Mouse (Mus musculus) cortical plate, adult 2 months (tissue): ENCODE measurements at regions not wholly inside any gene's neighbourhood (a gene's known extent, or its start where the extent isn't known, plus 50 kb on each side); places are given as distances from the start of the nearest gene placed in this dataset.
"Not testable (repeated sequence)": the region's sequence is repeated elsewhere in the genome, so short reads cannot be mapped to it uniquely, and the experiment has no call there.

Source experiments
- H3K27ac ChIP-seq: fragments of 200-500 bp; 2 replicates; pipeline ENCODE4 v1.5.1; 2012; ENCODE audit warnings: low read length, control low read depth, inconsistent platforms; ENCODE audit not compliant: insufficient read depth
- H3K4me1 ChIP-seq: fragments of 200-500 bp; 2 replicates; pipeline ENCODE4 v1.6.1; 2011; ENCODE audit warnings: low read length; ENCODE audit not compliant: control insufficient read depth, insufficient read depth
- H3K4me3 ChIP-seq: fragments of 200-500 bp; 2 replicates; pipeline ENCODE4 v1.5.1; 2011; ENCODE audit warnings: mild to moderate bottlenecking, low read length, control low read depth; ENCODE audit not compliant: insufficient read depth
- CTCF ChIP-seq: fragments of 200-500 bp; IDR thresholded peaks from 2 replicates; pipeline ENCODE4 v1.5.1; 2011; ENCODE audit warnings: mild to moderate bottlenecking, control low read depth, low read length; ENCODE audit not compliant: insufficient read depth; ENCODE audit errors: extremely low read depth
- POLR2A ChIP-seq: fragments of 200-500 bp; IDR thresholded peaks from 2 replicates; pipeline ENCODE4 v1.6.1; 2011; ENCODE audit warnings: mild to moderate bottlenecking, low read length, control low read depth; ENCODE audit not compliant: insufficient read depth; ENCODE audit errors: extremely low read depth

GRCm38 (mm10) chr1:157622156-157622555, 115.6 kb downstream of the Sec16b start:
- H3K27ac ChIP-seq, H3K4me3 ChIP-seq, H3K4me1 ChIP-seq: not testable (repeated sequence)

- Histone ChIP-seq H3K27ac (no peak overlapping the region), H3K4me3 (no peak overlapping the region), H3K4me1 (no peaks in the 10 kb centered on the region)
- no peak for TF ChIP-seq POLR2A
- no peak for TF ChIP-seq CTCF
Observed at GRCm38 (mm10) chr1:157632586-157632985, 126.1 kb downstream of the Sec16b start.

DNA sequence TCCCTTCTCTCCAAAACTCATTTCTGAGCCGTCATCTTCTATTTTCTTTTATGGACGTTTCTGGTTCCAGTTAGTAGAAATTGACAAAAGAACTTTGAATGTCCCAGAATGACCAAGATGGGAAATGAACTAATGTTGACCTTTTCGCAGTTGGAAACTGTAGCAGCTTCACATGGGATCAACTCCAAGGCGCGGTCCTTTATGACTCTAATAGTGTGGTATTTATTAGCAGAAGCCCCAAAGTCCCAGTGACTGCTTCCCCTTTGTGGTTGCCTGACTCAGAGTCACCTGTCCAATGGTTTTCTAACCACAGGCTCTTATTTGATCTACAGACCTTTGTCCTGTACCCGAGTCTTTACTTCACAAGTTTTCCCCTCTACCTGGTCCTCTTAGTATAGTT, 126.9 kb downstream of the Sec16b start:
- TF ChIP-seq CTCF, result no peak
- TF ChIP-seq POLR2A, result no peak
- Histone ChIP-seq H3K4me3 (no peak overlapping the region), H3K27ac (no peak overlapping the region), H3K4me1 (no peaks in the 10 kb centered on the region)

DNA sequence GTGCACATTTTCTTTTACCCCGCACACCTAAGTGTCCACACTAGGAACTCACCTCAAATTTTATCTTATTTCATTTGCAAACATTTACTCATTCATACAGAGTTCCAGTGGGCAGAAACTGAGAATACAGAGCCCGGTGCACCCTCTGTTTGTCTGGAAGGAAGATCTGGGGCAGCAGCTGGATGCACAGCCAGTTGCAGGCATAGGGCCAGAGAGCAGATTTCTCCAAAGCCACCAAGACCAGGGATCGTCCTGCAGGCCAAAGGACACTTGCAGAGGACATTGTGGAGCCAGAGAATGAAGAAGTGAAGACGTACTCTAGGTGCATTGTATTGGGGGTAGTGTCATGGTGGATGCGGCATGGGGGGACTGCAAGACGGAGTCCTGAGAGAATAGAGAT, 129.2 kb downstream of the Sec16b start:
- Histone ChIP-seq H3K4me3 (no peak overlapping the region), H3K4me1 (no peaks in the 10 kb centered on the region), H3K27ac (no peak overlapping the region)
- TF ChIP-seq CTCF (no peak), POLR2A (no peak)

DNA sequence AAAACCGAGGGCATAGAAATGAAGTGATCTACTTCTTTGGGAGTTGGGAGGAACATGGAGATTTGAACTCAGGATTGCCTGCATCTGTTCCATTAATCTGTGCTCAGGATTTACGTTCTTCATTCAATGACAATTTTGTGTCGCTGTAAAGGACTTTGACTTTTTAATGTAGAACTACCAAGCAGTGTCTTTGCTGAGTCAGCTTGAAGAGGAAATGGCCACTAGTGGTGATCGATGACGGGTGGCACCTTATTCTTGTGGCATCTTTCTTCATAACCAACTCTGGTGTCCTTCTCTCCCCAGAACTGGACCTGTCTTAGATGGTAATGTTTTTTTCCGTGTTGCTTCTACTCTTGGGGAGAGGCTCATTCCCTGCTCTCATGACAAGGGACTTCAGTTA, 137.0 kb downstream of the Sec16b start:
- Histone ChIP-seq H3K4me3 (no peak overlapping the region), H3K27ac (no peak overlapping the region), H3K4me1 (no peaks in the 10 kb centered on the region)
- no peak for TF ChIP-seq CTCF
- no peak for TF ChIP-seq POLR2A

DNA sequence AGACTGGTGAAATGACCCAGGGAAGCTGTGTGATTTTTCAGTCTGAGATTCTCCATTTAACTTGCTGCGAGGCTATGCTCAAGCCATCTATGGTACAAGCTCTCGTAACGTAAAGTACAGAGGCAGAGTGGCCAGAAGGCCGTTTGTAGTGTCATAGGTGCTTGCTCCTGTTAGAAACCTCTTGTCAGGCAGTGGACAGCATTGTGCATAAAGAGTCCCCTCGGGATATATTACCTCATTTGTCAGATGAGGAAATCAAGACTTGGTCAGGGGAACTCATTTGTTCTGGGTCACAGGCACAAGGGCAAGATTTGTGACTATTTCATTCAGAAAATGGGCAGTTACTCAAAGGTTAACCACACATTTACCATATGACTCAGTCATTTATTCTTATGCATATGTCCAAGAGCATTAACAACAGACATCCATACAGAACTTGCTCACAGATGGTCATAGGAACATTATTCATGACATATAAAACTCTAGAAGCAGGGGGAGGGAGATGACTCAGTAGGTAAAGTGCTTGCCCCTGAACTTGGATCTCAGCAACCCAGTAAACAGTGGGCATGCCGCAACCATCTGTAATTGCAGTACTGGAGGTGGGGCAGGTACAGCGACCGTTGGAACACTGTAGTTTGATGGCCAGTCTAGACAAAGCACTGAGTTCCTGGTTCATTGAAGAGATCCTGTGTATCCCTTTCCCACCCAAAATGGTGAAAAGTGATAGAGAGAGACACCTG, 139.3 kb downstream of the Sec16b start:
- Histone ChIP-seq H3K27ac (no peak overlapping the region), H3K4me3 (no peak overlapping the region), H3K4me1 (no peaks in the 10 kb centered on the region)
- no peak for TF ChIP-seq CTCF
- TF ChIP-seq POLR2A, result no peak

- TF ChIP-seq CTCF (no peak), POLR2A (no peak)
- H3K4me1 ChIP-seq, result peaks cover 4% of the 10 kb centered on the region; the same call in 1 of the 2 replicates
- no peak overlapping the region for H3K4me3 ChIP-seq
- peak overlapping the region; percentile 35; the same call in 1 of the 2 replicates for H3K27ac ChIP-seq
Observed at GRCm38 (mm10) chr1:157655446-157655845, 148.9 kb downstream of the Sec16b start.

DNA sequence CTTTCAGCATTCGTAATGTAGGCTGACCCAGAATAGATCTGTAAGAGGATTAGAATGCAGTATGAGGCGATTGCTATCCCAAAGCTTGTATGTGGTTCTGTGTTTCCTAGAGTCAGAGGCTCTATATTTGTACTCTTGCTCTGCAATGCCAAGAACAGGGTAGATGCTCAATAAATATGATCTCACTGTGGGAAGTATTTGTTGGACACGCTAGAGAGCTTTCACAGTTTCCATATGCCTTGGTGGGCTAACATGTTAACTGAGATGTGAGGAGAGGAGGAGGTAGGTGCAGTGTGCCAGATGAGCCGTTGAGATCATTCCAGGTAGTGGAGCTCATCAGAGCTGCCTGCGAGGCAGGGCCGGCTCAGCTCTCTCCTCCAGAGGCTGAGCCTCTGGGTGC, 163.1 kb downstream of the Sec16b start:
- TF ChIP-seq CTCF (no peak), POLR2A (no peak)
- no peak overlapping the region for H3K27ac ChIP-seq
- no peak overlapping the region for H3K4me3 ChIP-seq
- no peaks in the 10 kb centered on the region for H3K4me1 ChIP-seq

- Histone ChIP-seq H3K4me1 (no peaks in the 10 kb centered on the region), H3K4me3 (no peak overlapping the region), H3K27ac (no peak overlapping the region)
- TF ChIP-seq POLR2A, result no peak
- TF ChIP-seq CTCF, result no peak
Observed at GRCm38 (mm10) chr1:157684356-157684755, 177.8 kb downstream of the Sec16b start.

DNA sequence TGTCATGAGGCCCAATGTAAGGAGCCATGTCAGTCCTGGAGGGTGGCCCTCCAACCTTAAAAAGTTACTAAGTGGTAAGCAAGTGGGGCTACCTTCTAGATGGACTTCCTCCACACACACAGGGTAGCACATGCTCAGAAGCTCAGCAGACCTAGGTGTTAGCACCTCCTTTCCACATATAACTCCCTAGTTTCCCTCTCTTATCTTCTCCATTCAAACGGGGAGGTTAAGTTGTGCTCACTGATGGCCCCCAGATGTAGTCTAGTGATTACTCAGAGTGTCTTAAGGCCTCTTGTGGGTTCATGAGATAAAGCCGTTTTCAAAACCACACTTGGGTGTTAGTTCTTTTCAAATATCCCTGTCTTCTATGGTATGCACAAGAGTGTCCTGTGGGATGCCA, 188.7 kb downstream of the Sec16b start:
- H3K4me3 ChIP-seq, result no peak overlapping the region
- H3K27ac ChIP-seq, result no peak overlapping the region
- H3K4me1 ChIP-seq, result no peaks in the 10 kb centered on the region
- TF ChIP-seq POLR2A (no peak), CTCF (no peak)

- H3K4me1 ChIP-seq, result no peaks in the 10 kb centered on the region
- no peak overlapping the region for H3K4me3 ChIP-seq
- TF ChIP-seq CTCF (no peak), POLR2A (no peak)
- H3K27ac ChIP-seq, result no peak overlapping the region
Observed at GRCm38 (mm10) chr1:157703639-157704038, 197.1 kb downstream of the Sec16b start.

GRCm38 (mm10) chr1:157705364-157705763, 198.8 kb downstream of the Sec16b start:
- H3K4me1 ChIP-seq, result no peaks in the 10 kb centered on the region
- H3K4me3 ChIP-seq, result no peak overlapping the region
- TF ChIP-seq CTCF (no peak), POLR2A (no peak)
- no peak overlapping the region for H3K27ac ChIP-seq
